Mouse (Mus musculus) gastrocnemius, postnatal 4 days (tissue): ENCODE data around the gene Saysd1. TPM values are rescaled to one million over a fixed set of nuclear protein-coding genes. Genes with fewer than 3 reads are reported as not detected.
"Not testable (repeated sequence)": the region's sequence is repeated elsewhere in the genome, so short reads cannot be mapped to it uniquely, and the experiment has no call there.

Source experiments
- DNase-seq, 2 experiments: peaks; one replicate each; pipeline ENCODE4 v3.0.0; 2021 to 2022; ENCODE audit warnings: low spot score in 2 of 2, mixed read lengths in 2 of 2
- total RNA-seq, 2 experiments: library from RNA; stranded (reverse); gene quantifications; 2 replicates each; pipeline ENCODE4 v1.2.3; 2021

The Saysd1 gene
- total RNA-seq, 2 experiments from 2014 or later: 2.6 to 2.9 TPM

- no peak for DNase-seq
Observed at GRCm38 (mm10) chr14:20047291-20047690, 91.0 kb downstream of the Saysd1 start.

- DNase-seq: no peak
Observed at GRCm38 (mm10) chr14:20044036-20044435, 94.3 kb downstream of the Saysd1 start.

GRCm38 (mm10) chr14:20041836-20042235, 96.5 kb downstream of the Saysd1 start:
- no peak for DNase-seq

GRCm38 (mm10) chr14:20040976-20041375, 97.4 kb downstream of the Saysd1 start:
- no peak for DNase-seq

- DNase-seq: no peak
Observed at GRCm38 (mm10) chr14:20039795-20040194, 98.5 kb downstream of the Saysd1 start.

GRCm38 (mm10) chr14:20032738-20033116, 105.6 kb downstream of the Saysd1 start:
- DNase-seq: no peak

- no peak for DNase-seq
Observed at GRCm38 (mm10) chr14:20032016-20032737, 106.2 kb downstream of the Saysd1 start.

- DNase-seq: no peak
Observed at GRCm38 (mm10) chr14:20029606-20030005, 108.7 kb downstream of the Saysd1 start.

GRCm38 (mm10) chr14:20027475-20027874, 110.9 kb downstream of the Saysd1 start:
- DNase-seq: not testable (repeated sequence)

Other genes with a start within 250 kb of the Saysd1 start
- 10 to 100 TPM; 28.0 to 34.7 TPM for gene Gng2, start 160.9 kb downstream of the Saysd1 start, total RNA-seq
- gene Kcnk5, start 43.3 kb upstream of the Saysd1 start, total RNA-seq: 1 to 10 TPM; 1.6 to 2.9 TPM
- not detected for gene Kcnk16, start 130.7 kb upstream of the Saysd1 start, total RNA-seq
- gene Nudt13, start 156.2 kb upstream of the Saysd1 start, total RNA-seq: 10 to 100 TPM; 17.1 to 21.1 TPM
- 10 to 100 TPM; 26.8 to 34.3 TPM for gene Ecd, start 209.6 kb upstream of the Saysd1 start, total RNA-seq
- gene Fam149b, start 209.6 kb upstream of the Saysd1 start, total RNA-seq: 10 to 100 TPM; 28.7 to 31.7 TPM